ENCODE assay signal across 8 mouse cellular contexts in the genomic region with DNA sequence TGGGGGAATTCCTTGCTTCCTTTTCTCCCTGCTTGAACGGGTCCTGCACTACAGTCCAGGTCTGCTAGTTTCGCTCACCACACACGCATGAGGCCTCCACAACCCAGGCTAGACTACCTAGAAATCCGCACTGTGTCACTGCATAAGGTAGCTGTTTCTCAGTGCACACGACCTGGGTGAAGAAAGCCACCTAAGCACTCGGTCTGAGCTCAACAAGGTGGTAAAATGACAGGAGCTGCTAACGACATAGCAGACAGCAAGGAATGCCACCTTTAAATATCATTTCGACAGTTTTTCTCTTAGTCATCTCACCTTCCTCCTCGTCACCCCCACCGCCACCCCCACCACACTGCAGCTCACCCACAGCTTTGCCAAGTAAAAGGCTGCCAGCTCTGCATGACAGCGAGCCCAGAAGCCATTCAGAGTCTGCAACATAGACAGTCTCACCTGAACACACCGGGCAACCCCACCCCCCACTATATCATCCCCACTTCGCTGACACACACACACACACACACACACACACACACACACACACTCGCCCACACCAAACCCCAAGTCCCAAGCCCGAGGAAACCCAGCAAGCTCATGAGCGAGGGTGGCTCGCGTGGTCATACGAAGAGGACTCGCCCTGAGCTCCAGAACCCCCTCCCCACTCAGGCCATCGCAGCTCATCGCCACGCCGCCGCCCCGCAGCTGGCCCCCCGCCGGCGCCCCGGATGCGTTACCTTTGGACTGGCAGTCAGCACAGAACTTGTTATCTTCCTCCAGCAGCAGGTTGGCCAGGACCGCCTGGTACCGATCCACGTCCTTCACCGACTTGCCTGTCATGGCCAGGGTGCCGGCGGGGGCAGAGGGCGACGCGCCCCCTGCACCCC. TPM values are rescaled to one million over a fixed set of nuclear protein-coding genes. Genes with fewer than 3 reads are reported as not detected.
A peak's percentile ranks its signal among the peaks of the same experiment; 100 is the strongest.
DNase-seq lines count a peak whose midpoint lies in the region; ATAC-seq lines count a peak whose summit lies in the region.

No protein-coding gene starts in this region.

- peaks cover 12% of the 10 kb centered on the region for H3K4me1 ChIP-seq in embryonic facial prominence, embryonic 12.5 days
- peaks cover 14% of the 10 kb centered on the region for H3K4me1 ChIP-seq in midbrain, embryonic 12.5 days
- H3K4me1 ChIP-seq in stomach, embryonic 15.5 days, result 0 out of 2 replicates have a peak, but pooled peaks cover 12% of the 10 kb centered on the region

- H3K9me3 ChIP-seq in embryonic facial prominence, embryonic 12.5 days, result no peaks in the 10 kb centered on the region
- no peaks in the 10 kb centered on the region for H3K9me3 ChIP-seq in midbrain, embryonic 12.5 days
- H3K9me3 ChIP-seq in stomach, embryonic 15.5 days, result no peaks in the 10 kb centered on the region

- DNase-seq in adrenal gland, adult 2 months, result peak; percentile 23
- DNase-seq in adrenal gland, postnatal 4 days (ENCODE audit: low spot score in 2 of 2), result no peak
- peak; percentile 54 for DNase-seq in ZHBTc4 (ENCODE audit: low read depth, low spot score)
- DNase-seq in heart, postnatal 4 days, result peak; percentile 43
- DNase-seq in left cerebral cortex, postnatal 36 days (ENCODE audit: low spot score in 2 of 2), result peak; percentile 44 to 52

- H3K9ac ChIP-seq in embryonic facial prominence, embryonic 12.5 days, result peak overlapping the region; percentile 89
- peak overlapping the region; percentile 91 for H3K9ac ChIP-seq in midbrain, embryonic 12.5 days (replicated peaks)
- peak overlapping the region; percentile 84 for H3K9ac ChIP-seq in stomach, embryonic 15.5 days

- peak; percentile 37 for ATAC-seq in embryonic facial prominence, embryonic 12.5 days (ENCODE audit: insufficient number of reproducible peaks, insufficient read depth, low FRiP score, low TSS enrichment)
- ATAC-seq in midbrain, embryonic 12.5 days (ENCODE audit: low FRiP score, low read depth), result peak; percentile 23
- peak; percentile 6; the same call in 1 of the 2 replicates for ATAC-seq in stomach, embryonic 15.5 days (ENCODE audit: insufficient read depth, low FRiP score, low read depth)

- H3K27ac ChIP-seq in embryonic facial prominence, embryonic 12.5 days, result peak overlapping the region; percentile 73
- peak overlapping the region; percentile 82 for H3K27ac ChIP-seq in midbrain, embryonic 12.5 days (replicated peaks)
- H3K27ac ChIP-seq in stomach, embryonic 15.5 days, result peak overlapping the region; percentile 19; the same call in 1 of the 2 replicates

- H3K27me3 ChIP-seq in embryonic facial prominence, embryonic 12.5 days, result no peaks in the 10 kb centered on the region
- peaks cover 6% of the 10 kb centered on the region for H3K27me3 ChIP-seq in midbrain, embryonic 12.5 days
- H3K27me3 ChIP-seq in stomach, embryonic 15.5 days (replicated peaks), result no peaks in the 10 kb centered on the region

- 7% methylated on average over 40 of the region's 40 CpGs for WGBS in embryonic facial prominence, embryonic 12.5 days
- WGBS in midbrain, embryonic 12.5 days, result 8% methylated on average over 38 of the region's 40 CpGs
- WGBS in stomach, embryonic 15.5 days, result 6% methylated on average over 40 of the region's 40 CpGs

- H3K36me3 ChIP-seq in embryonic facial prominence, embryonic 12.5 days, result no peaks in the 10 kb centered on the region
- no peaks in the 10 kb centered on the region for H3K36me3 ChIP-seq in midbrain, embryonic 12.5 days
- H3K36me3 ChIP-seq in stomach, embryonic 15.5 days, result no peaks in the 10 kb centered on the region

- H3K4me3 ChIP-seq in embryonic facial prominence, embryonic 12.5 days, result peak overlapping the region; percentile 99
- H3K4me3 ChIP-seq in midbrain, embryonic 12.5 days, result peak overlapping the region; percentile 82
- H3K4me3 ChIP-seq in stomach, embryonic 15.5 days (replicated peaks), result peak overlapping the region; percentile 95

- intact Hi-C loops in left cerebral cortex, postnatal 36 days (cut with DNase I), result loop anchor here (1.0 kb wide), 1 partner anchor 30 kb away; no protein-coding TSS in a partner anchor

- H3K4me2 ChIP-seq in embryonic facial prominence, embryonic 12.5 days (replicated peaks), result peak overlapping the region; percentile 97
- peak overlapping the region; percentile 96 for H3K4me2 ChIP-seq in midbrain, embryonic 12.5 days (replicated peaks)
- peak overlapping the region; percentile 92 for H3K4me2 ChIP-seq in stomach, embryonic 15.5 days

RNA-seq across cellular contexts. Expression of a gene that starts 0.8 kb away (rescaled TPM):
- 10 to 100 TPM; 37.8 to 38.1 TPM for total RNA-seq in adrenal gland, adult 2 months (2021)
- polyA plus RNA-seq in adrenal gland, adult 2 months (2012; rRNA removed), result 14.3 and 20.4 TPM in 2 replicates
- total RNA-seq in adrenal gland, postnatal 4 days (2021), result 10 to 100 TPM; 39.4 to 41.5 TPM
- polyA plus RNA-seq in embryonic facial prominence, embryonic 12.5 days (2016; fragmentation: Nextera tagmentation; extraction: Ambion mirVana), result 19.3 and 22.6 TPM in 2 replicates
- 10 to 100 TPM; 29.2 to 31.0 TPM for total RNA-seq in heart, postnatal 4 days (2021)
- 100 to 1,000 TPM; 185 to 195 TPM for total RNA-seq in left cerebral cortex, postnatal 36 days (2021)
- 30.7 and 34.0 TPM in 2 replicates for polyA plus RNA-seq in midbrain, embryonic 12.5 days (2016; fragmentation: Nextera tagmentation; extraction: Ambion mirVana)
- polyA plus RNA-seq in stomach, embryonic 15.5 days (2015; fragmentation: Nextera tagmentation; extraction: Ambion mirVana), result 14.2 TPM in 2 replicates

RNA-seq across cellular contexts. Expression of a gene that starts 22.9 kb away (rescaled TPM):
- total RNA-seq in adrenal gland, adult 2 months (2021), result under 1 TPM; 0.21 to 0.23 TPM
- 0.47 and 0.76 TPM in 2 replicates for polyA plus RNA-seq in adrenal gland, adult 2 months (2012; rRNA removed)
- 1 to 10 TPM; 3.7 to 4.8 TPM for total RNA-seq in adrenal gland, postnatal 4 days (2021)
- polyA plus RNA-seq in embryonic facial prominence, embryonic 12.5 days (2016; fragmentation: Nextera tagmentation; extraction: Ambion mirVana), result 61.6 and 62.4 TPM in 2 replicates
- 1 to 10 TPM; 3.0 TPM for total RNA-seq in heart, postnatal 4 days (2021)
- total RNA-seq in left cerebral cortex, postnatal 36 days (2021), result 1 to 10 TPM; 7.1 to 7.3 TPM
- polyA plus RNA-seq in midbrain, embryonic 12.5 days (2016; fragmentation: Nextera tagmentation; extraction: Ambion mirVana), result 9.8 and 17.9 TPM in 2 replicates
- polyA plus RNA-seq in stomach, embryonic 15.5 days (2015; fragmentation: Nextera tagmentation; extraction: Ambion mirVana), result 16.0 and 19.9 TPM in 2 replicates

Comparison
In these comparisons a context has a peak if more than half of its experiments do, and no peak if none do; other contexts are left out.
1. DNase-seq: peak in adrenal gland, adult 2 months (single experiment), ZHBTc4 (single experiment), heart, postnatal 4 days (single experiment) and left cerebral cortex, postnatal 36 days (2 of 2); none in adrenal gland, postnatal 4 days (0 of 2).
2. H3K27ac ChIP-seq: peak in every context shown above with its lines; median percentile 82 in midbrain, embryonic 12.5 days; 73 in embryonic facial prominence, embryonic 12.5 days; 19 in stomach, embryonic 15.5 days.
3. RNA of a gene that starts 0.8 kb away (total RNA-seq): 185 to 195 TPM in left cerebral cortex, postnatal 36 days; 39.4 to 41.5 TPM in adrenal gland, postnatal 4 days, 37.8 to 38.1 TPM in adrenal gland, adult 2 months and 29.2 to 31.0 TPM in heart, postnatal 4 days; every median in the first group is over 4 times any median in the second.
4. Peak in every context shown above with its lines, with median percentiles within 50 percentile points of each other: ATAC-seq, H3K4me2 ChIP-seq, H3K4me3 ChIP-seq and H3K9ac ChIP-seq.